10 mouse cellular contexts compared by ENCODE assay signal in genomic region chr4:41522788-41523187, GRCm38 (mm10). TPM values are rescaled to one million over a fixed set of nuclear protein-coding genes. Genes with fewer than 3 reads are reported as not detected.
A peak's percentile ranks its signal among the peaks of the same experiment; 100 is the strongest.
DNase-seq lines count a peak whose midpoint lies in the region; ATAC-seq and TF ChIP-seq lines count a peak whose summit lies in the region.
"Had no signal": no experiment of that assay in that cellular context is flagged by ENCODE, and none has a peak within 500 bp of the region (broad histone marks: within the 10 kb centered on the region; RNA-seq: fewer than 3 reads in every experiment).

No protein-coding gene starts in this region.

- WGBS in heart, embryonic 12.5 days = 44% methylated on average over 5 of the region's 5 CpGs
- 41% methylated on average over 5 of the region's 5 CpGs for WGBS in lung, postnatal 0 days

- no peaks in the 10 kb centered on the region for H3K36me3 ChIP-seq in heart, embryonic 12.5 days
- no peaks in the 10 kb centered on the region for H3K36me3 ChIP-seq in E14TG2a.4 (ENCODE audit: insufficient read depth, low read length)
- H3K36me3 ChIP-seq in lung, postnatal 0 days (ENCODE audit: insufficient read depth, low read length) = no peaks in the 10 kb centered on the region
- H3K36me3 ChIP-seq: embryonic facial prominence, embryonic 12.5 days had no signal

- no peak overlapping the region for H3K4me2 ChIP-seq in heart, embryonic 12.5 days
- no peak overlapping the region for H3K4me2 ChIP-seq in lung, postnatal 0 days (replicated peaks; ENCODE audit: low read depth, low read length)
- H3K4me2 ChIP-seq: embryonic facial prominence, embryonic 12.5 days had no signal

- DNase-seq in heart, postnatal 10 days = peak; percentile 28 to 44
- peak; percentile 73 for DNase-seq in 3T3-L1 (ENCODE audit: low read depth, low spot score)
- DNase-seq in embryo, embryonic 10 days (ENCODE audit: low spot score) = peak; percentile 56
- peak; percentile 55 for DNase-seq in lung, postnatal 0 days (ENCODE audit: low spot score)
- DNase-seq in urinary bladder, postnatal 25 days (ENCODE audit: low spot score) = no peak

- H3K9me3 ChIP-seq in heart, embryonic 12.5 days (replicated peaks) = no peaks in the 10 kb centered on the region
- H3K9me3 ChIP-seq in E14TG2a.4 (ENCODE audit: low read length) = no peaks in the 10 kb centered on the region
- H3K9me3 ChIP-seq in lung, postnatal 0 days (ENCODE audit: low read length) = no peaks in the 10 kb centered on the region
- H3K9me3 ChIP-seq: embryonic facial prominence, embryonic 12.5 days had no signal

- peak; percentile 99 for TF ChIP-seq CTCF in E14TG2a.4 (conservative IDR thresholded peaks at IDR 0.05; ENCODE audit: low read length)
- TF ChIP-seq CTCF in lung, postnatal 0 days (IDR thresholded peaks at IDR 0.05) = peak; percentile 82

- H3K4me3 ChIP-seq in heart, embryonic 12.5 days = no peak overlapping the region
- no peak overlapping the region for H3K4me3 ChIP-seq in E14TG2a.4 (replicated peaks; ENCODE audit: low read length)
- no peak overlapping the region for H3K4me3 ChIP-seq in lung, postnatal 0 days (ENCODE audit: low read depth, low read length)
- H3K4me3 ChIP-seq: embryonic facial prominence, embryonic 12.5 days; myocyte had no signal

- intact Hi-C loops in heart, postnatal 10 days (cut with DNase I) = loop anchor here (10.0 kb wide), 2 partner anchors 92 to 182 kb away; no protein-coding TSS in a partner anchor

- ATAC-seq in heart, embryonic 12.5 days (ENCODE audit: insufficient number of reproducible peaks, low FRiP score) = no peak
- no peak; the same call in 1 of the 2 replicates for ATAC-seq in lung, postnatal 0 days
- no peak for ATAC-seq in monocyte, adult 5-6 weeks (replicated peaks; ENCODE audit: insufficient number of reproducible peaks, low FRiP score, low TSS enrichment, poor library complexity, severe bottlenecking)

- no peak for TF ChIP-seq EP300 in lung, postnatal 0 days (IDR thresholded peaks at IDR 0.05)

- no peak overlapping the region for H3K27ac ChIP-seq in heart, embryonic 12.5 days (ENCODE audit: poor library complexity, severe bottlenecking)
- no peak overlapping the region for H3K27ac ChIP-seq in lung, postnatal 0 days (ENCODE audit: low read length)
- H3K27ac ChIP-seq: embryonic facial prominence, embryonic 12.5 days had no signal

- H3K4me1 ChIP-seq in heart, embryonic 12.5 days (replicated peaks) = peaks cover 9% of the 10 kb centered on the region; the same call in 1 of the 2 replicates
- H3K4me1 ChIP-seq in E14TG2a.4 (replicated peaks; ENCODE audit: low read depth, low read length) = peaks cover 27% of the 10 kb centered on the region
- no peaks in the 10 kb centered on the region for H3K4me1 ChIP-seq in lung, postnatal 0 days (ENCODE audit: insufficient read depth, low read depth, low read length)

- H3K9ac ChIP-seq in heart, embryonic 12.5 days = no peak overlapping the region
- H3K9ac ChIP-seq in lung, postnatal 0 days (replicated peaks; ENCODE audit: low read depth) = no peak overlapping the region
- H3K9ac ChIP-seq: embryonic facial prominence, embryonic 12.5 days had no signal

- peaks cover 38% of the 10 kb centered on the region for H3K27me3 ChIP-seq in heart, embryonic 12.5 days (replicated peaks)
- peaks cover 66% of the 10 kb centered on the region for H3K27me3 ChIP-seq in E14TG2a.4 (ENCODE audit: insufficient read depth, low read length)
- no peaks in the 10 kb centered on the region for H3K27me3 ChIP-seq in lung, postnatal 0 days (replicated peaks; ENCODE audit: insufficient read depth, low read length)

RNA-seq across cellular contexts. Expression of gene 1110017D15Rik, which starts 5.7 kb away (rescaled TPM):
- under 1 TPM in 1 of 2 experiments, not detected in 1; 0.31 TPM for total RNA-seq in heart, postnatal 10 days (2021)
- polyA plus RNA-seq in heart, embryonic 12.5 days (2016; fragmentation: Nextera tagmentation; extraction: Ambion mirVana) = not detected in 2 replicates
- polyA plus RNA-seq in lung, postnatal 0 days (2015; fragmentation: Nextera tagmentation; extraction: Ambion mirVana) = 37.3 and 41.4 TPM in 2 replicates
- 2.1 to 2.2 TPM in 2 of 3 replicates, not detected in the other for total RNA-seq in monocyte, adult 5-6 weeks (2017)

RNA-seq across cellular contexts. Expression of gene AI464131, which starts 19.9 kb away (rescaled TPM):
- 10 to 100 TPM; 10.1 to 10.6 TPM for total RNA-seq in heart, postnatal 10 days (2021)
- 2.6 and 2.9 TPM in 2 replicates for polyA plus RNA-seq in heart, embryonic 12.5 days (2016; fragmentation: Nextera tagmentation; extraction: Ambion mirVana)
- polyA plus RNA-seq in lung, postnatal 0 days (2015; fragmentation: Nextera tagmentation; extraction: Ambion mirVana) = 5.0 and 5.5 TPM in 2 replicates
- 0.21 TPM in 1 of 3 replicates, not detected in the others for total RNA-seq in monocyte, adult 5-6 weeks (2017)

RNA-seq across cellular contexts. Expression of gene Fam219a, which starts 46.5 kb away (rescaled TPM):
- 10 to 100 TPM; 18.6 to 21.8 TPM for total RNA-seq in heart, postnatal 10 days (2021)
- polyA plus RNA-seq in heart, embryonic 12.5 days (2016; fragmentation: Nextera tagmentation; extraction: Ambion mirVana) = 2.2 and 2.6 TPM in 2 replicates
- polyA plus RNA-seq in lung, postnatal 0 days (2015; fragmentation: Nextera tagmentation; extraction: Ambion mirVana) = 4.7 and 5.2 TPM in 2 replicates
- 0.95 to 9.1 TPM (median 5.6 TPM) in 3 replicates for total RNA-seq in monocyte, adult 5-6 weeks (2017)

RNA-seq across cellular contexts. Expression of gene Dnaic1, which starts 46.8 kb away (rescaled TPM):
- total RNA-seq in heart, postnatal 10 days (2021) = 1 to 10 TPM in 1 of 2 experiments, under 1 TPM in 1; 0.84 to 1.6 TPM
- polyA plus RNA-seq in heart, embryonic 12.5 days (2016; fragmentation: Nextera tagmentation; extraction: Ambion mirVana) = 1.4 and 2.1 TPM in 2 replicates
- polyA plus RNA-seq in lung, postnatal 0 days (2015; fragmentation: Nextera tagmentation; extraction: Ambion mirVana) = 8.9 and 9.0 TPM in 2 replicates
- total RNA-seq in monocyte, adult 5-6 weeks (2017) = not detected in 3 replicates

RNA-seq across cellular contexts. Expression of gene Nudt2, which starts 57.8 kb away (rescaled TPM):
- 10 to 100 TPM; 25.6 to 27.9 TPM for total RNA-seq in heart, postnatal 10 days (2021)
- polyA plus RNA-seq in heart, embryonic 12.5 days (2016; fragmentation: Nextera tagmentation; extraction: Ambion mirVana) = 39.9 and 40.5 TPM in 2 replicates
- 23.7 and 28.5 TPM in 2 replicates for polyA plus RNA-seq in lung, postnatal 0 days (2015; fragmentation: Nextera tagmentation; extraction: Ambion mirVana)
- total RNA-seq in monocyte, adult 5-6 weeks (2017) = 4.4 to 10.3 TPM (median 5.0 TPM) in 3 replicates
